Mouse (Mus musculus): ENCODE data around the gene Maged1. TPM values are rescaled to one million over a fixed set of nuclear protein-coding genes. Genes with fewer than 3 reads are reported as not detected.

The Maged1 gene
- polyA plus RNA-seq (2014; fragmentation: Illumina TruSeq; extraction: RNeasy Lipid Tissue Mini Kit (QIAGEN cat#74804); ENCODE audit: insufficient read depth, low read depth, low replicate concordance) = 62.1 TPM

GRCm38 (mm10) chrX:94541918-94542355 is at the start of gene Maged1:
Maged1 (minus strand) TSS chrX:94542143.

Other genes starting within 250 kb of the Maged1 start
- gene Fam90a1b, start 175.4 kb downstream of the Maged1 start, polyA plus RNA-seq (2014; fragmentation: Illumina TruSeq; extraction: RNeasy Lipid Tissue Mini Kit (QIAGEN cat#74804); ENCODE audit: insufficient read depth, low read depth, low replicate concordance) = not detected
- 28.1 TPM for gene Apoo, start 175.0 kb downstream of the Maged1 start, polyA plus RNA-seq (2014; fragmentation: Illumina TruSeq; extraction: RNeasy Lipid Tissue Mini Kit (QIAGEN cat#74804); ENCODE audit: insufficient read depth, low read depth, low replicate concordance)
- gene Gspt2, start 93.9 kb upstream of the Maged1 start, polyA plus RNA-seq (2014; fragmentation: Illumina TruSeq; extraction: RNeasy Lipid Tissue Mini Kit (QIAGEN cat#74804); ENCODE audit: insufficient read depth, low read depth, low replicate concordance) = 1.6 TPM
- gene Zxdb, start 182.4 kb upstream of the Maged1 start, polyA plus RNA-seq (2014; fragmentation: Illumina TruSeq; extraction: RNeasy Lipid Tissue Mini Kit (QIAGEN cat#74804); ENCODE audit: insufficient read depth, low read depth, low replicate concordance) = 4.1 TPM

All from lung, adult 10 weeks (tissue).